Mouse (Mus musculus): ENCODE results near the gene Ube2l3. TPM values are rescaled to one million over a fixed set of nuclear protein-coding genes. Genes with fewer than 3 reads are reported as not detected.

Ube2l3 gene
- polyA plus RNA-seq, 1 experiment from 2014 or later, result 313 TPM

DNA sequence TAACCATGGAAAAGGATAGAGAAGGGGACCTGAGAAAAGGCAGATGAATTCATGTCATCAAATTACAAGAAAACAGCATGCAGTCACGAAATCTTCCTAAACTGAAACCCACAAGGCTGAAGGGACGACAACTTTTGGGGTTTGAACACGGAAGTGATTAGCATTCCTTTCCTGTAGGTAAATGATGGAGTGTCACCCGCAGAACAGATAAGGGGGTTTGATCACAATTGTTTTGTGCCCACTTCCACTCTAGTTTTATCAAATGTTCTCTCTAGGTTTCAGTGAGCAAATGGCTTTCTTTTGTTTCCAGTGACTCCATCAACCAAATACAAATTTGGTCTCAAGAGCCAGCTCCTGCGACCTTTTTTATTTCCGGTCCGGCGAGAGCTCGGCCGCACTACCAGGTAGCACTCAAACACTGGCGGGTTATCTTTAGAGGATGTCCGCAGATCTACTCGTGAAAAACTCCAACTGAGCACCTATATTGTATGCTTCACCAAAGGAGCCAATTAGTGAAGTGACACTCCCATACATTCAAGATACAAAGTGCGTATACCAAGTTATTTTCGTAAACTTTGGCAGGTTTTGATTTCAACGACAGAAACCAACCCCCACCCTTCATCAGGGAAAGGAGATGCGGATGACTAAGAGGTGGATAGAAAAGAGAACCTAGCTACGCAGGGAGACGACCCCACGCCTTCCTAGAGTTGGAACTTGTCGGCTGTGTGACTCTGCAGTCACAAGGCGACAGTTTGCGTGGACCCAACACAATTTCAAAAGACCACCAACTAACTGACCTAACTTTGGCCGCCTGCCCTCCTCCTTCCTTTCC, 2.1 kb downstream of the Ube2l3 start:
- ATAC-seq (replicated peaks; ENCODE audit: insufficient number of reproducible peaks, low FRiP score, low TSS enrichment), result no peak
- H3K27me3 ChIP-seq (ENCODE audit: control insufficient read depth, insufficient read depth, low read length), result no peaks in the 10 kb centered on the region
- WGBS (ENCODE audit: insufficient replicate concordance), result 3% methylated on average over 24 of the region's 24 CpGs

DNA sequence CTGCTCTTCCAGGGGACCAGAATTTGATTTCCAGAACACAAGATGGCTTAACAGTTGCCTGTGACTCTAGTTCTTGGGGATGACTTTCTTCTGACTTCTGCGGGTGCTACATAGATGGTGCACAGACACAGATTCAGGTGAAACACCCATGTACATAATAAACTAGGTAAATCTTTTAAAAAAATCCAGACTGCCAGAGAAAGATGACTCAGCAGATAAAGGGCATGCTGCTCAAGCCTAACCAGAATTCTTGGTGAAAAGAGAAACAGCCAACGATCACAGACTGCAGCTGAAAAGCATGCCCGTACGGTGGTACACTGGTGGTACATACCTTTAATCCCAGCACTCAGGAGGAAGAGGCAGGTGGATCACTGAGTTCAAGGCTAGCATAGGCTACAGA, 8.6 kb downstream of the Ube2l3 start:
- ATAC-seq (replicated peaks; ENCODE audit: insufficient number of reproducible peaks, low FRiP score, low TSS enrichment), result no peak
- no peak overlapping the region for H3K4me3 ChIP-seq (ENCODE audit: low read depth, low read length)
- H3K27me3 ChIP-seq (ENCODE audit: control insufficient read depth, insufficient read depth, low read length), result no peaks in the 10 kb centered on the region
- no peak overlapping the region for H3K9ac ChIP-seq (ENCODE audit: low read depth, low read length)
- no peaks in the 10 kb centered on the region for H3K9me3 ChIP-seq (replicated peaks; ENCODE audit: control insufficient read depth, low read length)
- peaks cover 3% of the 10 kb centered on the region; the same call in 1 of the 2 replicates for H3K36me3 ChIP-seq (ENCODE audit: control insufficient read depth, insufficient read depth, low read length)
- H3K4me2 ChIP-seq, result no peak overlapping the region
- H3K27ac ChIP-seq (ENCODE audit: low read depth, low read length), result no peak overlapping the region
- WGBS (ENCODE audit: insufficient replicate concordance), result 95% methylated on average over 4 of the region's 4 CpGs
- peaks cover 4% of the 10 kb centered on the region; the same call in 1 of the 2 replicates for H3K4me1 ChIP-seq (ENCODE audit: control insufficient read depth, insufficient read depth, low read length)

More for the DNA sequence above, 2.1 kb downstream of the Ube2l3 start:
- Histone ChIP-seq H3K9me3 (replicated peaks; ENCODE audit: control insufficient read depth, low read length) (no peaks in the 10 kb centered on the region), H3K36me3 (ENCODE audit: control insufficient read depth, insufficient read depth, low read length) (no peaks in the 10 kb centered on the region), H3K27ac (ENCODE audit: low read depth, low read length) (peak overlapping the region; percentile 73), H3K9ac (ENCODE audit: low read depth, low read length) (peak overlapping the region; percentile 100), H3K4me3 (ENCODE audit: low read depth, low read length) (peak overlapping the region; percentile 96), H3K4me2 (peak overlapping the region; percentile 87), H3K4me1 (ENCODE audit: control insufficient read depth, insufficient read depth, low read length) (peaks cover 8% of the 10 kb centered on the region; the same call in 1 of the 2 replicates)

DNA sequence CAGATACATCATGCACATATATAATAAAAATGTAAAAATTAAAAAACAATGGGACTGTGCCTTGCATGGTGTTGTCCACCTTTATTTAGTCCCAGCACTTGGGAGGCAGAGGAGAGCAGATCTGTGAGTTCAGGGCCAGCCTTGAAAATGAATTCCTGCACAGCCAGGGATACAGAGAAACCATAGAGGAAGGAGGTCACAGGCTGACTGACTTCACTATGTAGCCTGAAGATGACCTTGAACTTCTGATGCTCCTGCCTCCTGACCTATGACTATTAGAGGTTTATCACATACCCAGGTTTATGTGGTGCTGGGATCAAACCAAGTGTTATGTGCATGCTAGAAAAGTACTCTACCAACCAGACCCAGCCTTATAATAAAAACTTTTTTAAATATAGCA, 17.0 kb downstream of the Ube2l3 start:
- Histone ChIP-seq H3K36me3 (ENCODE audit: control insufficient read depth, insufficient read depth, low read length) (peaks cover 6% of the 10 kb centered on the region; the same call in 1 of the 2 replicates), H3K27ac (ENCODE audit: low read depth, low read length) (no peak overlapping the region), H3K9me3 (replicated peaks; ENCODE audit: control insufficient read depth, low read length) (no peaks in the 10 kb centered on the region), H3K4me2 (no peak overlapping the region), H3K9ac (ENCODE audit: low read depth, low read length) (no peak overlapping the region), H3K27me3 (ENCODE audit: control insufficient read depth, insufficient read depth, low read length) (no peaks in the 10 kb centered on the region), H3K4me1 (ENCODE audit: control insufficient read depth, insufficient read depth, low read length) (0 out of 2 replicates have a peak, but pooled peaks cover 2% of the 10 kb centered on the region), H3K4me3 (ENCODE audit: low read depth, low read length) (no peak overlapping the region)
- ATAC-seq (replicated peaks; ENCODE audit: insufficient number of reproducible peaks, low FRiP score, low TSS enrichment), result no peak

DNA sequence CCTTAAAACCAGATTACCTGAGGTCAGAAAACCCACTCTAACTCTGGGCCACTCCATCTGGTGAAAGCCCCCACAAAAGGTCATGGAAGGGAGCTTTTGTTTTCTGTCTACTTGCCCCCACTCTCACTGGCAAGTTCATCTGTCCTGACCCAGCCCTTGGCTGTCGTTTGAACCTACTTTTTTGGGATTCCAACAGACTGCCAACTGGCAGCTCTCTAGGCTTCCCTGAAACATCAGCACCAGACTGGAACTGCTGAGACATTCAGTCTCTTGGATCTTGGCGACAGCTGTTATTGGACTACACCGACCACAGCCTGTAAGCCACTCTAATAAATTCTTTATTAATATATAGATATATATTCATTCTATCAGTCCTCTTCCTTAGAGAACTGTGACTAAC, 19.4 kb downstream of the Ube2l3 start:
- H3K36me3 ChIP-seq (ENCODE audit: control insufficient read depth, insufficient read depth, low read length), result peaks cover 6% of the 10 kb centered on the region; the same call in 1 of the 2 replicates
- 89% methylated on average over 3 of the region's 3 CpGs for WGBS (ENCODE audit: insufficient replicate concordance)
- H3K4me3 ChIP-seq (ENCODE audit: low read depth, low read length), result no peak overlapping the region
- 0 out of 2 replicates have a peak, but pooled peaks cover 2% of the 10 kb centered on the region for H3K4me1 ChIP-seq (ENCODE audit: control insufficient read depth, insufficient read depth, low read length)
- H3K9ac ChIP-seq (ENCODE audit: low read depth, low read length), result no peak overlapping the region
- no peak overlapping the region for H3K4me2 ChIP-seq
- H3K27me3 ChIP-seq (ENCODE audit: control insufficient read depth, insufficient read depth, low read length), result no peaks in the 10 kb centered on the region
- H3K27ac ChIP-seq (ENCODE audit: low read depth, low read length), result no peak overlapping the region
- ATAC-seq (replicated peaks; ENCODE audit: insufficient number of reproducible peaks, low FRiP score, low TSS enrichment), result no peak
- no peaks in the 10 kb centered on the region for H3K9me3 ChIP-seq (replicated peaks; ENCODE audit: control insufficient read depth, low read length)

DNA sequence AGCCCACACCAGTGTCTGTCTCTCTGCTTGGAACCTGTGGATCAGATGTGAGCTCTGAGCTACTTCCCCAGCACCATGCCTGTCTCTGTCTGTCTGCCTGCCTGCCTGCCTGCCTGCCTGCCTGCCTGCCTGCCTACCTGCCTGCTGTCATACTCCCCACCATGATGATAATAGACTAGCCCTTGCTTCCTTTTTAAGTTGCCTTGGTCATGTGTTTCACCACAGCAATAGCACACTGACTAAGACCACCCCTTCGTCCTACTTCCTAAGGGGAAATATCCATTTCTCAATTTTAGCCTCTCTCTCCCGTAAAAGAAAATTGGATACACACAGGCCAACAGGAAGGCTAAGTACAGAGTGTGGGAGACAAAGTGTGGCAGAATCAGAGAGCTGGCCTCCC, 20.3 kb downstream of the Ube2l3 start:
- Histone ChIP-seq H3K27ac (ENCODE audit: low read depth, low read length) (no peak overlapping the region), H3K4me2 (no peak overlapping the region), H3K27me3 (ENCODE audit: control insufficient read depth, insufficient read depth, low read length) (no peaks in the 10 kb centered on the region), H3K36me3 (ENCODE audit: control insufficient read depth, insufficient read depth, low read length) (peaks cover 6% of the 10 kb centered on the region; the same call in 1 of the 2 replicates), H3K9ac (ENCODE audit: low read depth, low read length) (no peak overlapping the region), H3K9me3 (replicated peaks; ENCODE audit: control insufficient read depth, low read length) (no peaks in the 10 kb centered on the region), H3K4me1 (ENCODE audit: control insufficient read depth, insufficient read depth, low read length) (0 out of 2 replicates have a peak, but pooled peaks cover 2% of the 10 kb centered on the region), H3K4me3 (ENCODE audit: low read depth, low read length) (no peak overlapping the region)
- no peak for ATAC-seq (replicated peaks; ENCODE audit: insufficient number of reproducible peaks, low FRiP score, low TSS enrichment)
- 87% methylated on average over 2 of the region's 2 CpGs for WGBS (ENCODE audit: insufficient replicate concordance)

DNA sequence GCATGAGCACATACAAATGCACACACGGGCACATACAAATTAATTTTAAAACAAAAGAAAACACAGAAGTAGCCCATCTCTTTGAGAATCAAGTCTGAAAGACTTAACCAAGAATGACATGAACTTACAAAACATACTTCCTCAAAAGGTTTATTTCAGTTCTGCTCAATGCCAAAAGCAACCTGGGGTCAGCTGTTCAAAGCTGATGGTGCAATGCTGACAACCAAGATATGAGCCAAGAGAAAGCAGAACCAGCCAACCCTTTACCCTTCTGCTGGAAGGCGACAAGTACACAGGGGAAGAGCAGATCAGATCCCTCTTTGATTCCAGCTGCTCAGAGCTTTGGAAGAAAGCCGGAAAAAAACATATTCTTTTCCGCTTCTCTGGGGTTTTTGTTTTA, 21.1 kb downstream of the Ube2l3 start:
- 0 out of 2 replicates have a peak, but pooled peaks cover 2% of the 10 kb centered on the region for H3K4me1 ChIP-seq (ENCODE audit: control insufficient read depth, insufficient read depth, low read length)
- no peaks in the 10 kb centered on the region for H3K9me3 ChIP-seq (replicated peaks; ENCODE audit: control insufficient read depth, low read length)
- no peak overlapping the region for H3K4me3 ChIP-seq (ENCODE audit: low read depth, low read length)
- WGBS (ENCODE audit: insufficient replicate concordance), result 73% methylated on average over 4 of the region's 4 CpGs
- no peaks in the 10 kb centered on the region for H3K27me3 ChIP-seq (ENCODE audit: control insufficient read depth, insufficient read depth, low read length)
- H3K36me3 ChIP-seq (ENCODE audit: control insufficient read depth, insufficient read depth, low read length), result peaks cover 6% of the 10 kb centered on the region; the same call in 1 of the 2 replicates
- H3K27ac ChIP-seq (ENCODE audit: low read depth, low read length), result no peak overlapping the region
- no peak for ATAC-seq (replicated peaks; ENCODE audit: insufficient number of reproducible peaks, low FRiP score, low TSS enrichment)
- no peak overlapping the region for H3K4me2 ChIP-seq
- no peak overlapping the region for H3K9ac ChIP-seq (ENCODE audit: low read depth, low read length)

DNA sequence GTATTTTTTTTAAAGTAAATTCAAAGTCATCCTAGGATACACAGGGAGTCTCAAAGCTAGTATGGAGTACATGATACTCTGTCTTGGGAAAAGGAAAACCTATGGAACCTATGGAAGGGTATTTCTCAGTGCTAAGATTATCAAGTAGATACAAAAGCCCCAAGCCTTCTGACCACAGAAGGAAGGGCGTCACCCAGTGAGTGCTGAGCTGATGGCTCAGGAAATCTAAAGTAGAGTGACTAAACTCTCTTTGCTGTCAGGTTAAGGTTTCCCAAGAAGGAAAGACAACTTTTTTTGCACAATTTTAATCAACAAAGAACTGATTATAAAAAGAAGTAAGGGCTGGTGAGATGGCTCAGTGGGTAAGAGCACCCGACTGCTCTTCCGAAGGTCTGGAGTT, 22.7 kb downstream of the Ube2l3 start:
- 84% methylated on average over 3 of the region's 3 CpGs for WGBS (ENCODE audit: insufficient replicate concordance)

DNA sequence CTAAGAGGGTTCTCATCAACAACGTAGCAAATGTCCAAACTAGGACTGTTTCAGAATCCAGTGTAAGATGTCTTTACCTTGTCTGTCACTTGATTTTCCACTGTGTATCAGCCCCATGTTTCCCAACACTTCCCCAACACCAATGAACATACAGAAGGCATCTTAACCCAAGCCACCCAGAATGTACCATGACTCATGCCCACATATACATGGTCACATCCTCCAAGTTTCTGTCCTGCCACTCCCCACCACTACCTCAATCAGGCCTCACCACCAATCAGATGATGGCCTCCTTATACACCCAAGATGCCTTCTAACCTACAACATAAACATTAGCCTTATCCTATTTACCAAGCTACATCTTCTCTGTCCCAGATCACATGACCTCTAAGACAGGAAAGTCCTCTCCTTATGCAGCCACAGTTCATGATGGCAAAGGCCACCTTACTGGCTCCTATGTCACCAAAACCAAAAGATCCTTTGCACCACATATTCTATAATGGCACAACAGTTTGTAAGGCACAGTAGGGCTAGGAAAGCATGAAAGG, 24.8 kb downstream of the Ube2l3 start:
- no peak overlapping the region for H3K4me3 ChIP-seq (ENCODE audit: low read depth, low read length)
- no peak overlapping the region for H3K4me2 ChIP-seq
- H3K27me3 ChIP-seq (ENCODE audit: control insufficient read depth, insufficient read depth, low read length), result no peaks in the 10 kb centered on the region
- no peak for ATAC-seq (replicated peaks; ENCODE audit: insufficient number of reproducible peaks, low FRiP score, low TSS enrichment)
- peaks cover 6% of the 10 kb centered on the region for H3K36me3 ChIP-seq (ENCODE audit: control insufficient read depth, insufficient read depth, low read length)
- H3K9ac ChIP-seq (ENCODE audit: low read depth, low read length), result no peak overlapping the region
- no peak overlapping the region for H3K27ac ChIP-seq (ENCODE audit: low read depth, low read length)
- no peaks in the 10 kb centered on the region for H3K4me1 ChIP-seq (ENCODE audit: control insufficient read depth, insufficient read depth, low read length)
- 91% methylated on average over 1 of the region's 1 CpGs for WGBS (ENCODE audit: insufficient replicate concordance)
- no peaks in the 10 kb centered on the region for H3K9me3 ChIP-seq (replicated peaks; ENCODE audit: control insufficient read depth, low read length)

More for the DNA sequence above, 22.7 kb downstream of the Ube2l3 start:
- no peaks in the 10 kb centered on the region for H3K9me3 ChIP-seq (replicated peaks; ENCODE audit: control insufficient read depth, low read length)
- no peak overlapping the region for H3K4me3 ChIP-seq (ENCODE audit: low read depth, low read length)
- H3K36me3 ChIP-seq (ENCODE audit: control insufficient read depth, insufficient read depth, low read length), result peaks cover 2% of the 10 kb centered on the region; the same call in 1 of the 2 replicates
- H3K4me2 ChIP-seq, result no peak overlapping the region
- 0 out of 2 replicates have a peak, but pooled peaks cover 2% of the 10 kb centered on the region for H3K4me1 ChIP-seq (ENCODE audit: control insufficient read depth, insufficient read depth, low read length)
- no peak overlapping the region for H3K27ac ChIP-seq (ENCODE audit: low read depth, low read length)
- no peak for ATAC-seq (replicated peaks; ENCODE audit: insufficient number of reproducible peaks, low FRiP score, low TSS enrichment)
- no peaks in the 10 kb centered on the region for H3K27me3 ChIP-seq (ENCODE audit: control insufficient read depth, insufficient read depth, low read length)
- no peak overlapping the region for H3K9ac ChIP-seq (ENCODE audit: low read depth, low read length)
